Mouse (Mus musculus) CH12.LX (cell line): ENCODE measurements at regions not wholly inside any gene's neighbourhood (a gene's known extent, or its start where the extent isn't known, plus 50 kb on each side); places are given as distances from the start of the nearest gene placed in this dataset.

Source experiments
- DNase-seq: peaks from one replicate; pipeline ENCODE4 v3.0.0-alpha.2; 2013; ENCODE audit errors: extremely low read depth
- H3K27ac ChIP-seq: 2 replicates; pipeline ENCODE4 v1.5.1; 2012; ENCODE audit warnings: low read depth, mild to moderate bottlenecking, control low read depth, moderate library complexity; ENCODE audit not compliant: insufficient read depth
- H3K27me3 ChIP-seq: replicated peaks from 2 replicates; pipeline ENCODE3; 2012; ENCODE audit warnings: inconsistent platforms
- H3K36me3 ChIP-seq, 2 experiments: replicated peaks in 1 of 2; 2 replicates each; pipeline versions ENCODE3 to v1.6.1; 2012; ENCODE audit warnings: inconsistent platforms in 1 of 2, low read length in 1 of 2, mild to moderate bottlenecking in 1 of 2, mixed read lengths in 1 of 2, moderate library complexity in 1 of 2; ENCODE audit not compliant: control insufficient read depth in 1 of 2, insufficient read depth in 1 of 2
- H3K4me1 ChIP-seq, 2 experiments: 2 replicates each; pipeline ENCODE4 v1.6.1; 2012; ENCODE audit warnings: inconsistent platforms in 1 of 2, moderate library complexity in 1 of 2; ENCODE audit not compliant: insufficient read depth in 2 of 2, control insufficient read depth in 1 of 2
- H3K4me2 ChIP-seq: 2 replicates; pipeline ENCODE4 v1.6.1; 2012; ENCODE audit warnings: low read depth, mild to moderate bottlenecking, control low read depth; ENCODE audit not compliant: poor library complexity, insufficient read depth, severe bottlenecking
- H3K4me3 ChIP-seq, 3 experiments: fragments of 150-350 bp in 1 of 3; sonication (generic) in 1 of 3; replicated peaks in 1 of 3; 2 replicates each; pipeline versions ENCODE3 to v1.5.1; 2011 to 2012; ENCODE audit warnings: low read depth in 2 of 3, low read length in 2 of 3, mild to moderate bottlenecking in 2 of 3, moderate library complexity in 2 of 3, control low read depth in 1 of 3, improper control_type of control experiment in 1 of 3, inconsistent platforms in 1 of 3, mixed read lengths in 1 of 3; ENCODE audit not compliant: poor library complexity in 1 of 3
- H3K79me2 ChIP-seq: replicated peaks from 2 replicates; pipeline ENCODE4 v1.6.1; 2012; ENCODE audit warnings: mild to moderate bottlenecking, moderate library complexity; ENCODE audit not compliant: control insufficient read depth, poor library complexity, insufficient read depth, severe bottlenecking; ENCODE audit errors: extremely low read depth
- H3K9ac ChIP-seq: 2 replicates; pipeline ENCODE4 v1.6.1; 2012; ENCODE audit warnings: low read depth, mild to moderate bottlenecking, control low read depth, moderate library complexity; ENCODE audit not compliant: insufficient read depth
- H3K9me3 ChIP-seq: replicated peaks from 2 replicates; pipeline ENCODE3; 2012; ENCODE audit warnings: low read length, inconsistent platforms, mixed read lengths
- BHLHE40 ChIP-seq: IDR thresholded peaks from 2 replicates; pipeline ENCODE4 v1.6.1; 2011; ENCODE audit warnings: mild to moderate bottlenecking, low read depth, low read length, improper control_type of control experiment
- CHD2 ChIP-seq: IDR thresholded peaks from 2 replicates; pipeline ENCODE4 v1.6.1; 2011; ENCODE audit warnings: low read length, improper control_type of control experiment
- EP300 ChIP-seq: IDR thresholded peaks from 2 replicates; pipeline ENCODE4 v1.6.1; 2011; ENCODE audit warnings: low read length, improper control_type of control experiment
- ETS1 ChIP-seq: conservative IDR thresholded peaks from 2 replicates; pipeline ENCODE4 v1.6.1; 2012; ENCODE audit warnings: low read depth, mild to moderate bottlenecking, inconsistent platforms, low read length, improper control_type of control experiment, moderate library complexity
- JUN ChIP-seq: IDR thresholded peaks from 2 replicates; pipeline ENCODE4 v1.6.1; 2011; ENCODE audit warnings: low read depth, mild to moderate bottlenecking, low read length, improper control_type of control experiment, moderate library complexity; ENCODE audit not compliant: insufficient read depth
- JUND ChIP-seq: conservative IDR thresholded peaks from 2 replicates; pipeline ENCODE4 v1.6.1; 2011; ENCODE audit warnings: low read depth, low read length, improper control_type of control experiment
- MAX ChIP-seq: IDR thresholded peaks from 2 replicates; pipeline ENCODE4 v1.6.1; 2011; ENCODE audit warnings: low read length, improper control_type of control experiment
- MAZ ChIP-seq: IDR thresholded peaks from 2 replicates; pipeline ENCODE4 v1.6.1; 2012; ENCODE audit warnings: low read depth, mild to moderate bottlenecking, inconsistent platforms, low read length, improper control_type of control experiment, moderate library complexity
- MEF2A ChIP-seq: IDR thresholded peaks from 2 replicates; pipeline ENCODE4 v1.6.1; 2014; ENCODE audit warnings: low read depth, mild to moderate bottlenecking, inconsistent platforms, low read length, improper control_type of control experiment, borderline replicate concordance
- MYC ChIP-seq: IDR thresholded peaks from 2 replicates; pipeline ENCODE4 v1.6.1; 2011; ENCODE audit warnings: low read depth, mild to moderate bottlenecking, improper control_type of control experiment, low read length
- ZNF384 ChIP-seq: IDR thresholded peaks from 2 replicates; pipeline ENCODE4 v1.6.1; 2012; ENCODE audit warnings: low read depth, low read length, improper control_type of control experiment, inconsistent platforms
- dilution Hi-C: fragments of 300-500 bp; cut with MboI; formaldehyde crosslinking; loops from 2 replicates; pipeline ENCODE4 v1.14.3; 2020; ENCODE audit warnings: low sequenced_read_pairs; ENCODE audit not compliant: extremely low pct_unique_long_range_greater_than_20kb, extremely low pct_ligation_motif_present
- in situ Hi-C: fragments of 300-500 bp; cut with MboI; formaldehyde crosslinking; loops from 3 replicates; pipeline ENCODE4 v1.14.3; 2019; ENCODE audit warnings: low sequenced_read_pairs, low pct_ligation_motif_present, low pct_unique_long_range_greater_than_20kb, mixed read lengths

GRCm38 (mm10) chr3:35693551-35693950, 60.4 kb upstream of the Atp11b start:
- TF ChIP-seq JUND (0 out of 2 replicates have a peak, but pooled peaks have one; percentile 6), JUN (0 out of 2 replicates have a peak, but pooled peaks have one; percentile 30), BHLHE40 (no peak), CHD2 (no peak), MAX (no peak)
- Histone ChIP-seq H3K27ac (no peak overlapping the region), H3K4me2 (no peak overlapping the region), H3K4me1 (peaks cover 8 to 9% of the 10 kb centered on the region in 2 experiments), H3K4me3 (no peak overlapping the region), H3K36me3 (no peaks in the 10 kb centered on the region), H3K27me3 (no peaks in the 10 kb centered on the region), H3K79me2 (no peaks in the 10 kb centered on the region), H3K9ac (0 out of 2 replicates have a peak overlapping the region, but pooled peaks have one; percentile 45), H3K9me3 (no peaks in the 10 kb centered on the region)
- in situ Hi-C loops: loop anchor here (10.0 to 25.0 kb wide), 5 partner anchors 191 to 644 kb away; partner anchors contain the start of gene Acad9
- DNase-seq: peak; percentile 34
- dilution Hi-C loops: no loop called here

DNA sequence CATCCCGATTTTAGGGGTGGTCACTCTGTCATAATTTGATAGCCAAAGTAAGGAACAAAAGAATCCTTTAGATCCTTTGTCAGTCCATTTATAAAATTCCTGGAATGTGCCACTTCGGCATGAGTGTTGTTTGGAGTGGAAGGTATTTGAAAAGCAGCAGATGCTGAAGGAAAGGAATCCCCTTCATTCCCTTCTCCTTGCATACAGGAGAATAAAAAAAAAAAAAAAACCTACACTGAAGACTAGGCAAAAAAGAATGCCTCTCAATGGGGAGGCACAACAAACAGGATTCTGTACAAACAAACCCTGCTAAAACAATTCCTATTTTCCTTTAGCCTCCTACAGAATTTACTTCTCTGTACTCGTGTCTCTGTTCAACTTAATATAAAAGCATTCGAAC, 59.7 kb upstream of the Atp11b start:
- dilution Hi-C loops: no loop called here
- DNase-seq: no peak

GRCm38 (mm10) chr3:35695859-35696258, 58.0 kb upstream of the Atp11b start:
- TF ChIP-seq BHLHE40 (no peak), ZNF384 (no peak), ETS1 (no peak)
- dilution Hi-C loops (no loop called here), in situ Hi-C loops (loop anchor here (10.0 to 25.0 kb wide), 5 partner anchors 189 to 641 kb away; partner anchors contain the start of gene Acad9)
- H3K36me3 ChIP-seq: no peaks in the 10 kb centered on the region
- no peak overlapping the region for H3K4me2 ChIP-seq
- no peak for DNase-seq
- H3K9me3 ChIP-seq: no peaks in the 10 kb centered on the region
- no peaks in the 10 kb centered on the region for H3K79me2 ChIP-seq
- H3K4me3 ChIP-seq: no peak overlapping the region
- H3K9ac ChIP-seq: no peak overlapping the region
- peaks cover 8 to 9% of the 10 kb centered on the region in 2 experiments for H3K4me1 ChIP-seq
- H3K27me3 ChIP-seq: no peaks in the 10 kb centered on the region
- H3K27ac ChIP-seq: no peak overlapping the region

More for the DNA sequence above, 59.7 kb upstream of the Atp11b start:
- Histone ChIP-seq H3K27me3 (no peaks in the 10 kb centered on the region), H3K4me3 (no peak overlapping the region), H3K27ac (no peak overlapping the region), H3K9ac (no peak overlapping the region), H3K79me2 (no peaks in the 10 kb centered on the region), H3K4me1 (peaks cover 8 to 9% of the 10 kb centered on the region in 2 experiments), H3K4me2 (no peak overlapping the region), H3K36me3 (no peaks in the 10 kb centered on the region), H3K9me3 (no peaks in the 10 kb centered on the region)
- in situ Hi-C loops: loop anchor here (10.0 to 25.0 kb wide), 5 partner anchors 191 to 643 kb away; partner anchors contain the start of gene Acad9
- no peak for TF ChIP-seq MEF2A
- no peak for TF ChIP-seq ETS1
- no peak for TF ChIP-seq MYC
- no peak for TF ChIP-seq EP300
- TF ChIP-seq MAZ: no peak
